Mouse (Mus musculus): ENCODE measurements around the gene Cacna1a. TPM values are rescaled to one million over a fixed set of nuclear protein-coding genes. Genes with fewer than 3 reads are reported as not detected.
A peak's percentile ranks its signal among the peaks of the same experiment; 100 is the strongest.

The Cacna1a gene
- total and polyA plus RNA-seq, 2 experiments from 2014 or later, result 4.2 to 8.6 TPM

DNA sequence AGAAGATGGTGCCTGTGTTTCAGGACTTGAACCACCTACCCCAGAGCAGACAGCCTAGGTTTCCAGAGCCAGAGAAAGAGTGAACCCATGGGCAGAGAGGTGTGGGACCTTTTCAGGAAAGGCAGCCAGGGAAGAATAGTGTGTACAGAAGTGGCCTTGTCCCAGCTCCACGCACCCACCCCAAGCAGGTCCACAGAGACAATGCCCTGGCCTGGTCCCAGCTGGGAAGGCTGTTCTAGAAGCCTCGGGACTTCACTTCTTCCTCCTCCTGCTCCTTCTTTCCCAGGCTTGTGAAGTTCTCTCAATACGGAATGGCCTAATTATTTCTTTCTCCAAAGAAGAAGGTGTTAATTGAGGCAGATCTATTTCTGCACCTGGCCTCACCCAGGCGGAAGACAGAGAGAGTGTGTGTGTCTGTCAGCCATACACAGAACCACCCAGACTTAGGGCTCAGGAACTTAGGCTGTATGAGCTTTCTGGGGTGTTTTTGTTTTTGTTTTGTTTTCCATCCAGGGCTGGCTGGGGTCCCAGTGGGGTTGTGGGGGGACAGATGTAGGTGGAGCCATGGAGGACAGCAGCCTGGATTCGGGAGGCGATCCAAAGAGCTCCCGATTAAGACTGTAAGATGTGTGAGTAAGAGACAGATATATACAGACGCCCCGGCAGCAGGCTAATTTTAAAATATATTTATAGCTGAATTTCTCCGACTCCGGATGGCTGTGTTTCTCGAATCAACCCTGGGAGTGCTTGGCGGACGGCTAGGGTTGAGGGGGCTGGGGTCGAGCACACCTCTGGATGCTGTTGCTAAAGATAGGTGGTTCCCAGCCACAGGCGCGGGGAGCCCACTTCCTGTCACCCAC, 131.8 kb downstream of the Cacna1a start:
- H3K9ac ChIP-seq (replicated peaks; ENCODE audit: low read depth, low read length), result peak overlapping the region; percentile 28; the same call in 1 of the 2 replicates
- peaks cover 19% of the 10 kb centered on the region for H3K4me1 ChIP-seq (ENCODE audit: control insufficient read depth, insufficient read depth)
- peak; percentile 14 for DNase-seq (ENCODE audit: low spot score)
- 19% methylated on average over 17 of the region's 17 CpGs for WGBS
- H3K4me3 ChIP-seq (ENCODE audit: low read depth, low read length), result no peak overlapping the region
- no peaks in the 10 kb centered on the region for H3K27me3 ChIP-seq (ENCODE audit: control insufficient read depth, insufficient read depth, low read length)
- TF ChIP-seq CTCF (IDR thresholded peaks at IDR 0.05; ENCODE audit: low read depth), result no peak
- TF ChIP-seq EP300 (IDR thresholded peaks at IDR 0.05; ENCODE audit: low read depth), result no peak
- no peaks in the 10 kb centered on the region for H3K9me3 ChIP-seq (replicated peaks; ENCODE audit: control insufficient read depth, low read length)
- no peaks in the 10 kb centered on the region for H3K36me3 ChIP-seq (replicated peaks; ENCODE audit: control insufficient read depth, insufficient read depth, low read length)
- peak overlapping the region; percentile 38 for H3K4me2 ChIP-seq (ENCODE audit: low read depth, low read length)
- peak; percentile 33; the same call in 1 of the 2 replicates for ATAC-seq (ENCODE audit: insufficient read depth, low read depth)
- H3K27ac ChIP-seq (ENCODE audit: low read depth), result peak overlapping the region; percentile 43

DNA sequence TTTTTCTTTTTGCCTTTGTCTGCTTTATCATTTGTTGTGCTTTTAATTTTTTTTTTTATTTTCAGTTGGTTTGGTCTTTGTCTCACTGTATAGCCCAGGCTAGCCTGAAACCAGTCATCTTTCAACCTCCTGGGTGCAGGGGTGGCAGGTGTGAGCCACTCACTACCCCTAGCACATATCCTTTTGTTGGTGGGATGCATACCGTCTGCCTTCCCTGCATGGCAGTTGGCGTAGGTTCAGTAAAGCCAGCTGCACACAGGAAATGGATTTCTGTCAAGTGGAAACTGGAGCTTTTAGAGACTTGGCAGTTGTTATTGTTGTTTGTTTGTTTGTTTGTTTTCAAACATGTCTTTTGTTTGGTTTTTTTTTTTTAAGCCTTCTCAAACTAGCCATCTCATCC, 132.8 kb downstream of the Cacna1a start:
- ATAC-seq (ENCODE audit: insufficient read depth, low read depth) (no peak), DNase-seq (ENCODE audit: low spot score) (no peak)
- no peak for TF ChIP-seq CTCF (IDR thresholded peaks at IDR 0.05; ENCODE audit: low read depth)
- Histone ChIP-seq H3K27ac (ENCODE audit: low read depth) (peak overlapping the region; percentile 43; the same call in 1 of the 2 replicates), H3K27me3 (ENCODE audit: control insufficient read depth, insufficient read depth, low read length) (no peaks in the 10 kb centered on the region), H3K36me3 (replicated peaks; ENCODE audit: control insufficient read depth, insufficient read depth, low read length) (no peaks in the 10 kb centered on the region), H3K4me1 (ENCODE audit: control insufficient read depth, insufficient read depth) (peaks cover 19% of the 10 kb centered on the region), H3K9ac (replicated peaks; ENCODE audit: low read depth, low read length) (no peak overlapping the region), H3K4me2 (ENCODE audit: low read depth, low read length) (no peak overlapping the region), H3K4me3 (ENCODE audit: low read depth, low read length) (no peak overlapping the region), H3K9me3 (replicated peaks; ENCODE audit: control insufficient read depth, low read length) (peaks cover 6% of the 10 kb centered on the region)
- WGBS, result 50% methylated on average over 2 of the region's 2 CpGs

- Histone ChIP-seq H3K27me3 (ENCODE audit: control insufficient read depth, insufficient read depth, low read length) (no peaks in the 10 kb centered on the region), H3K9ac (replicated peaks; ENCODE audit: low read depth, low read length) (no peak overlapping the region), H3K4me3 (ENCODE audit: low read depth, low read length) (no peak overlapping the region), H3K36me3 (replicated peaks; ENCODE audit: control insufficient read depth, insufficient read depth, low read length) (no peaks in the 10 kb centered on the region), H3K4me1 (ENCODE audit: control insufficient read depth, insufficient read depth) (peaks cover 12% of the 10 kb centered on the region; the same call in 1 of the 2 replicates), H3K4me2 (ENCODE audit: low read depth, low read length) (no peak overlapping the region), H3K27ac (ENCODE audit: low read depth) (no peak overlapping the region), H3K9me3 (replicated peaks; ENCODE audit: control insufficient read depth, low read length) (peaks cover 12% of the 10 kb centered on the region)
- 78% methylated on average over 7 of the region's 7 CpGs for WGBS
- DNase-seq (ENCODE audit: low spot score) (no peak), ATAC-seq (ENCODE audit: insufficient read depth, low read depth) (no peak)
- TF ChIP-seq CTCF (IDR thresholded peaks at IDR 0.05; ENCODE audit: low read depth) (no peak), EP300 (IDR thresholded peaks at IDR 0.05; ENCODE audit: low read depth) (no peak)
These were observed 139.8 kb downstream of the Cacna1a start for GRCm38 (mm10) chr8:84528036-84528435.

GRCm38 (mm10) chr8:84529548-84529947, 141.3 kb downstream of the Cacna1a start:
- Histone ChIP-seq H3K9me3 (replicated peaks; ENCODE audit: control insufficient read depth, low read length) (peaks cover 12% of the 10 kb centered on the region), H3K27ac (ENCODE audit: low read depth) (no peak overlapping the region), H3K4me1 (ENCODE audit: control insufficient read depth, insufficient read depth) (peaks cover 12% of the 10 kb centered on the region; the same call in 1 of the 2 replicates), H3K27me3 (ENCODE audit: control insufficient read depth, insufficient read depth, low read length) (no peaks in the 10 kb centered on the region), H3K4me2 (ENCODE audit: low read depth, low read length) (no peak overlapping the region), H3K36me3 (replicated peaks; ENCODE audit: control insufficient read depth, insufficient read depth, low read length) (no peaks in the 10 kb centered on the region), H3K4me3 (ENCODE audit: low read depth, low read length) (no peak overlapping the region), H3K9ac (replicated peaks; ENCODE audit: low read depth, low read length) (no peak overlapping the region)
- 35% methylated on average over 4 of the region's 4 CpGs for WGBS
- DNase-seq (ENCODE audit: low spot score) (no peak), ATAC-seq (ENCODE audit: insufficient read depth, low read depth) (no peak; the same call in 1 of the 2 replicates)
- TF ChIP-seq CTCF (IDR thresholded peaks at IDR 0.05; ENCODE audit: low read depth), result no peak
- no peak for TF ChIP-seq EP300 (IDR thresholded peaks at IDR 0.05; ENCODE audit: low read depth)

- Histone ChIP-seq H3K9me3 (replicated peaks; ENCODE audit: control insufficient read depth, low read length) (0 out of 2 replicates have a peak, but pooled peaks cover 6% of the 10 kb centered on the region), H3K27me3 (ENCODE audit: control insufficient read depth, insufficient read depth, low read length) (no peaks in the 10 kb centered on the region), H3K9ac (replicated peaks; ENCODE audit: low read depth, low read length) (no peak overlapping the region), H3K4me2 (ENCODE audit: low read depth, low read length) (no peak overlapping the region), H3K36me3 (replicated peaks; ENCODE audit: control insufficient read depth, insufficient read depth, low read length) (no peaks in the 10 kb centered on the region), H3K4me3 (ENCODE audit: low read depth, low read length) (no peak overlapping the region), H3K27ac (ENCODE audit: low read depth) (no peak overlapping the region), H3K4me1 (ENCODE audit: control insufficient read depth, insufficient read depth) (peaks cover 12% of the 10 kb centered on the region; the same call in 1 of the 2 replicates)
- ATAC-seq (ENCODE audit: insufficient read depth, low read depth) (no peak), DNase-seq (ENCODE audit: low spot score) (no peak)
- 84% methylated on average over 1 of the region's 1 CpGs for WGBS
- no peak for TF ChIP-seq CTCF (IDR thresholded peaks at IDR 0.05; ENCODE audit: low read depth)
- no peak for TF ChIP-seq EP300 (IDR thresholded peaks at IDR 0.05; ENCODE audit: low read depth)
These were observed 144.5 kb downstream of the Cacna1a start for GRCm38 (mm10) chr8:84532725-84533124.
